Mouse (Mus musculus): ENCODE results near the gene Dmc1. TPM values are rescaled to one million over a fixed set of nuclear protein-coding genes. Genes with fewer than 3 reads are reported as not detected.

The Dmc1 gene
- total RNA-seq, 2 experiments from 2014 or later, result 0.79 to 1.3 TPM

DNA sequence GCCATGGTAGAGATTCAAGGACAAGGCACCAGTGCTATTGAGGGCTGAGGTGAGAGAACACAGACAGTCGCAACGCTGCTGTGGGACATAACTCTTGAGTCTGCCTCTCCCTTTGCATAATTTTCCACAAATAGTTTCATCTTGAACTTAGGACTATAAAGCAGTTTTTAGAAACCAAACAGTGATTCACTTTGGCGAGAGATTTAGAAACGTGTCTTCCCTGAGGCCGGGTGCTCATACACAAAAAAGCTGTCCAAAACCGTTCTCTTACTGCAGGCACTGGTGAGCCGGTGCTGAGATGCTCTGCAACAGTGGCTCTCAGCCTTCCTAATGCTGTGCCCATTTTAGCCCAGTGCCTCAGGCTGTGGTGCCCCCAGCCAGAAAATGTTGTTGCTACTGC lies 3.3 kb upstream of the Dmc1 start:
- no peak for TF ChIP-seq CTCF (conservative IDR thresholded peaks at IDR 0.05)
- H3K27ac ChIP-seq, result no peak overlapping the region
- H3K4me3 ChIP-seq, result no peak overlapping the region
- no peak for DNase-seq (ENCODE audit: low spot score in 2 of 2)

DNA sequence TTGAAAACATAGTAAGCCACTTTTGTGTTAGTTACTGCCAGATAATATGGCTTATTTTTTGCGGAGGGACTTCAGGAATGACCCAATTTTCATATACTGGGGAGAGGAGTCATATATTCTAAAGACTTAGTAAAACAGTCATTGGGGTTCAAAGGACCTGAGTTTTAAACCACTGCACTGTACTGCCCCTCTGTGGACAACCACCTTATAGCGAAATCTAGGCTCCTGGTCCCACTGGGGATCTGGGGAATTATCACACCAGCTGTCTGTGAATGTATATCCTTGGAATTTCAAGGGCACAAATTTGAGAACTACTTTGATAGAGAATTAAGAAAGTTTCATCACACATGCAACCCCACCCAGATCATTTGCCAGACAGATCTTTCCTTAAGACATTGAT lies 2.8 kb upstream of the Dmc1 start:
- Histone ChIP-seq H3K27ac (no peak overlapping the region), H3K4me3 (no peak overlapping the region)
- DNase-seq (ENCODE audit: low spot score in 2 of 2), result peak in 1 of 2 experiments; percentile 43
- peak; percentile 74 for TF ChIP-seq CTCF (conservative IDR thresholded peaks at IDR 0.05)

DNA sequence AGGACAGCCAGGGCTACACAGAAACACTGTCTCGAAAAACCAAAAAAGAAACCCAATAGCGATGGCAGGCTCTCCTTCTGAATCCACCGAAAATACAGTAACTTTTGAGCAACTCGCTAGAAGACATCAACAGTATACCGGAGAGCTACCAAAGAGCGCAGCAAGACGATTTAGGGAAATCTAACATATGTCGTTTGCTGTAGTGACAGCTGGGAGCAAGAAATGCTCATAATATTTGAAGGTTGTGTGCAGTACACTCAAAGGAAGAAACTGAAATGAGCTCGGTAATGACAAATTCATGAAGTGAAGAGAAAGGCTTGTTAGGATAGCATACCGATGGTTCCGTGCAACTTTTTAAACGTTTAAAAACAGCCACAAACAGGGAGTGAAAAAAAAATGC lies 1.3 kb upstream of the Dmc1 start:
- Histone ChIP-seq H3K4me3 (no peak overlapping the region), H3K27ac (no peak overlapping the region)
- DNase-seq (ENCODE audit: low spot score in 2 of 2), result peak in 1 of 2 experiments; percentile 29
- TF ChIP-seq CTCF (conservative IDR thresholded peaks at IDR 0.05), result no peak

DNA sequence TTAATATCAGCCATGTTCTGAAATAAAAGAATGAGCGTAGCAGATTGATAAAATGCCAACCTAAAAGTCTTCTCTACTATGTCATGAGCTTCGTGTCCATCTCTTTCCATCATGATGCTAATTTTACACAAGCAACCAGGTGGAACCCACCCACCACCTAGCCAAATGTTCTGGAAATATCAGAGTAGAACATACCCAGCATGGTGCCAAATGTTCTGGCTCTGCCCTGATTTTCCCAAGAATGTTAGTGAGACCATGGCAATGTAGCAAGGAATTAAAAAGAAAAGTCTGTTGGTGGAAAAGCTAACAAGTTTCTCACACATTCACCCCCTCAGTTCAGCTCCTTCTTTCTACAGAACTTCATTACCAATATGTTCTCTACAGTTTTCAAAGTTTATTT lies 4.7 kb downstream of the Dmc1 start:
- no peak for TF ChIP-seq CTCF (conservative IDR thresholded peaks at IDR 0.05)
- Histone ChIP-seq H3K4me3 (no peak overlapping the region), H3K27ac (peak overlapping the region; percentile 39; the same call in 1 of the 2 replicates)
- peak; percentile 32 to 34 for DNase-seq (ENCODE audit: low spot score in 2 of 2)

DNA sequence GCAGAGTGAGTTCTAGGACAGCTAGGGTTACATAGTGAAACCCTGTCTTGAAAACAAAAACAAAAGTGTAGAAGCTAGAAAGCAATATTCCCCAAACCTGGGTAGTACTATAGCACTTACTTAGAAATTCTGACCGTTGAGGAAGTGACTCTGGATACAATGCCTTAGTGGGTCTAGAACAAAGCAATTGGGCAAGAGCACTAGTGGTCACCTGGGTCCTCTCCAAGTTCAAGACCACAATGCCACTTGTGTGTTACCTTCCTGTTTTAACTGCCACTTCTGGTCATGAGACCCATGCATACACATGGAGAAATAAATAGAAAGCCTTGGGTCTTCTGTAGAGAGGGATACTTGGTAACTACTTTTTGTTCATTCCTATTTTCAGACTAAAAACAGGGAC lies 6.2 kb downstream of the Dmc1 start:
- H3K4me3 ChIP-seq, result no peak overlapping the region
- TF ChIP-seq CTCF (conservative IDR thresholded peaks at IDR 0.05), result no peak
- H3K27ac ChIP-seq, result no peak overlapping the region
- no peak for DNase-seq (ENCODE audit: low spot score in 2 of 2)

DNA sequence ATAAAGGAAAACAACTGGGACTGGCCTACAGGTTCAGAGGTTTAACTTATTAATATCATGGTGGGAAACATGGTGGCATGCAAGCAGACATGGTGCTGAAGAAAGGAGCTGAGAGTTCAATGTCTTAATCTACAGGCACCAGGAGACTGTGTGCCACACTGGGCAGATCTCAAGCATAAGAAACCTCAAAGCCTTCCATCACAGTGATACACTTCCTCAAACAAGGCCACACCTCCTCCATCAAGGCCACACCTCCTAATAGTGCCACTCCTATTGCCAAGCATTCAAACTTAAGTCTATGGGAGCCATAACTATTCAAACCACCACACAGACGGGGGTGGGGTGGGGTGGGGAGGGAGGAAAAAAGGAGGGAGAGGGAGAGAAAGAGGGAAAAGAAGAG lies 23.3 kb downstream of the Dmc1 start:
- DNase-seq (ENCODE audit: low spot score in 2 of 2), result no peak
- H3K27ac ChIP-seq, result no peak overlapping the region
- no peak overlapping the region for H3K4me3 ChIP-seq
- no peak for TF ChIP-seq CTCF (conservative IDR thresholded peaks at IDR 0.05)

DNA sequence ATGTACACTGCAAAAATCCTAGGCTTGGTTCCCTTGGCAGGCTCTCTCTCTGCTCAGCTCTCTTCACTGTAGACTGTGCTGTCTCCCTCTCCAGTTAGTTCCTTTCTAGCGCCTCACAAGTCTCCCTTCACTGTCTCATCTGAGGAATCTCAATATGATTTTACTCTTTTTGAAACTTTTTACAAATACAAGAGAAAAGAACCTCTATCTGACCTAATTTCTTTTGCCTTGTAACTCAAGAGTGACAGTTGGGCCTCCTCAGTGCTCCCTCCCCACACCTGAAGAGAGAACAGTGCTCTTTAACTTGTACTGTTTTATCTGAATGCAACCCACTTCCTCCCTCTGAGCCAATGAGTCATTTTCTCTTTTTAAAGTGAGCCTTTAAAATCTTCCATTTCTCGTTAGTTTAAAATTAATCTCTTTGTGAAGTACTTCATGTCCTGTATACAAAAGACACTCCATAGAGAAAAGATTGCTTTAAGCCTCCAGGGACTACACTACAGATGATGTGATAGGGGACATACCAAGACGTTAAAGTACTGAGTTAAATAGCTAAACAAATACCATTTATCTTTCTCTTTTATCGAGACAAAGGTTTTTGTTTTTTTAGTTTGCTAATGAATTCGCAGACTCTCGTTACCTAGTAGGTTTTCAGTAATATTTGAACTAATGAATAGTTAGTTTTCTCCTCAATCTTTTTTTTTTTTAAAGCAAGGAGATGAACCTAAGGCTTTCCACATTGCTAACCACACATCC lies 27.1 kb downstream of the Dmc1 start:
- TF ChIP-seq CTCF (conservative IDR thresholded peaks at IDR 0.05), result no peak
- DNase-seq (ENCODE audit: low spot score in 2 of 2), result peak in 1 of 2 experiments; percentile 1
- Histone ChIP-seq H3K4me3 (no peak overlapping the region), H3K27ac (peak overlapping the region; percentile 19; the same call in 1 of the 2 replicates)

DNA sequence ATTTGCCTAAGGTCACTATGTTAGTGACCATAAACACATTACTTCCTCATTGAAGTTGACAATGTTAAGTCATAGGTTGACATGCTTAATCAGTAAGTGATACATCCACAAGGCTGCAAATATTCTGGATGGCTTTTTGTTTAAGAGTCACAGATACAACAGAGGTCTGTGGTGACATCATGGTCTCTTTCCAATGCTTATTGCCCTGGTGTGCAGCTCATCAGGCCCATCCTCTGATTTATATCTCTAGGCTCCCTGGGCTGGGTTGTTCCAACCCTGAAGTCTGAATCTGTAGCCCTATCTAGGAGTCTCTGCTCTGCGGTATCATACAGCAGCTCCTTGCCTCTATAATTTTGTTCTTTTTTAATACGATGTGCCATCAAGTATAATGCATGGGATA lies 28.0 kb downstream of the Dmc1 start:
- H3K4me3 ChIP-seq, result no peak overlapping the region
- H3K27ac ChIP-seq, result 0 out of 2 replicates have a peak overlapping the region, but pooled peaks have one; percentile 19
- TF ChIP-seq CTCF (conservative IDR thresholded peaks at IDR 0.05), result no peak
- DNase-seq (ENCODE audit: low spot score in 2 of 2), result no peak

DNA sequence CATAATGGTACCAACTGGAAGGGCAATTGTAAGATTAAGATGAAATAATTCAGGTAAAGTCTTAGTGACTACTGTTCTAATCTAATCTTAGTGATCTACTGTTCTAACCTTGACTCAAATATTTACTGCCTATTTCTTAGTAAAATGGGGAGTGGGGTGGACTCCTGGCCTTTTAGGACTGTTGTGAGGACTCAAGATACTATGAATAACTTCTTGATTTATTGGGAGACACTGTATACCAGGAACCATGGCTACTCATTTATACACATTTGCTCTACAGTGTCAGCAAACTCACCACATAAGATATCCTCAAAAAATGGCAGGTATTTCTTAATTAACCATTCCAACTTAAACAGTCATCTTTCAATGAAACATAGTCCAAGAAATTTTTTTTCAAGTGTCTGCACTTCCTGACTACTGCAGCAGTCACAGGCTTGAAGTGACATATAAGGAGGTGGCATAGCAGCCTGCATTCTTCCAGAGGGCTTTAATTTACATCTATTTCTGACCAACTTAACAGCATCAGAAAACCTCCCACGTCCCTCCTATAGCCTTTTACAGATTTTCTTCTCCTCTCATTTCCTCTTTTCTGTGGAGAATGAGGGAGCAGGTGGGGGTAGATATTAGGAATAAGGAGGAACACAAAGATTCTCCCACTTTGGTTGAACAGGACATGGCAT lies 29.2 kb downstream of the Dmc1 start:
- no peak overlapping the region for H3K4me3 ChIP-seq
- DNase-seq (ENCODE audit: low spot score in 2 of 2), result no peak
- no peak overlapping the region for H3K27ac ChIP-seq
- no peak for TF ChIP-seq CTCF (conservative IDR thresholded peaks at IDR 0.05)

DNA sequence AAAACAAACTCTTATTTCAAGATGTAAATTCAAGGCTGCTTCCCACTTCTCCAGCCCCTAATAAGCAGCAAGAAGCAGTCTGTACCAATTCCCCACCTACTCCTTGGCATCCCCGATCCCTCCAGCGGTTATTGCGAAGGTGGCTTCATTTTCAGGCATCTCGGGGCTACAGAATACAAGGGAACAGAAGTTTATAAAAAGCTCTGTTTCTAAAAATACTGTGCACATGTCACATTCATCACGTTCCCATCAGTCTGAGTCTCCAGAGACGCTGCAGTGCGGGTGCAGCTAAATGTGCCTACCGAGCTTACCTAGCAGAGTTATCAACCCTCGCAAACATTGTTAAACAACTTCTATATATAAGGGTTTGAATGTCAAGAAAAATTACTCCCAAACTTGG lies 42.5 kb downstream of the Dmc1 start:
- TF ChIP-seq CTCF (conservative IDR thresholded peaks at IDR 0.05), result no peak
- H3K4me3 ChIP-seq, result no peak overlapping the region
- peak; percentile 8 to 23 for DNase-seq (ENCODE audit: low spot score in 2 of 2)
- peak overlapping the region; percentile 41; the same call in 1 of the 2 replicates for H3K27ac ChIP-seq

DNA sequence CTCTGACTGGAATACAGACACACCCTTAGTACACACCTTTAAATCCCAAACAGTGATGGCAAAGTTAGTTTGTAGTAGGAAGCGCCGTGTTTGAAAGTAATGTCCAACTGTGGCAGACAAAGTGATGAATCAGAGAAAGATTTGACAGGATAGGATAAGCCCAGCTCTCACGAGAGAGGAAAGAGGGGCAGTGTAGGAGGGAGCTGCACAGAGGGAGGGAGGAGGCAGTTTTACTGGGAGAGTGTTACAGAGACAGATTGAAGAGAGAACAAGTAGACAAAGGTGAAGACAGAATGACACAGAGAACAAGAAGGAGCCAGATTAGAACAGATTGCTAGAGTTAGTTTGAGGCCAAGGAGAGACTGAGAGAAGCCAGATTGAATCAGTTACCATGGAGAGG lies 45.3 kb downstream of the Dmc1 start:
- DNase-seq (ENCODE audit: low spot score in 2 of 2), result no peak
- Histone ChIP-seq H3K27ac (no peak overlapping the region), H3K4me3 (no peak overlapping the region)
- TF ChIP-seq CTCF (conservative IDR thresholded peaks at IDR 0.05), result no peak

DNA sequence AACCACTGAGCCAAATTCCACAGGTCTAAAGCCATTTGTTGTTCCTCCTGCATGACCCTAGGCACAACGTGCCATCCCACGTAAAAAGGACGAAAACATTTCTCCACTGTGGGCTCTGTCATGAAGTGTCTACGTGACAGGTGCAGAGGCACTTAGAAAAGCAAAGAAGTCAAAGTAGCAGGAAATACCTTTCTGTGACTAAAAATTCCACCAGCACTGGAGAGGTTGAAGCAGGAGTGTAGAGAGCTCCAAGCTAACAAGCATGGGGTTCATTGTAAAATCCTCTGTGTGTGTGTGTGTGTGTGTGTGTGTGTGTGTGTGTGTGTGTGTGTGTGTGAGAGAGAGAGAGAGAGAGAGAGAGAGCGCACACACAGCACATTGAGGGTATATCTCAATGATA lies 52.3 kb downstream of the Dmc1 start:
- TF ChIP-seq CTCF (conservative IDR thresholded peaks at IDR 0.05), result no peak
- Histone ChIP-seq H3K27ac (no peak overlapping the region), H3K4me3 (no peak overlapping the region)

DNA sequence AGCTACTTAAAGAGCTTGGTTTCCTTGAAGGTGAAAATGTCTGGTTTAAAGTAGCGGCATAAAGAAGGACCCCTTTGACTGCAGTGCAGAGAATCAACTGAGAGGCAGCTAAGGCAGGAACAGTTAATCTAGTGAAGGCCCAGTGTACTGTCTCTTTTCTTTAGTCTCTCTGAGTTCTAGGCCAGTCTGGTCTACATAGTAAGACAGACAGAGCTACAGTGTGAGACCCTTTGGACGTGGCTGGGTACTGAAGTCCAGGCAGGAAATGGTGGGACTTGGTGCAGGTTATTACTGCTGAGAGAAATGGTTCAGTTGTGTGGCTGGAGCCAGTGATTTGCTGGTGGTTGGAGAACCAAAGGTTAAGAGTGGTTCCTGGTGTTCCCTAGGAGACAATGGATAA lies 56.7 kb downstream of the Dmc1 start:
- Histone ChIP-seq H3K27ac (no peak overlapping the region), H3K4me3 (no peak overlapping the region)
- no peak for TF ChIP-seq CTCF (conservative IDR thresholded peaks at IDR 0.05)
- no peak for DNase-seq (ENCODE audit: low spot score in 2 of 2)

More for the DNA sequence above, 52.3 kb downstream of the Dmc1 start:
- DNase-seq (ENCODE audit: low spot score in 2 of 2), result no peak
